Mouse (Mus musculus) gastrocnemius, postnatal 14 days (tissue): Measurements from ENCODE around the gene Snd1. TPM values are rescaled to one million over a fixed set of nuclear protein-coding genes. Genes with fewer than 3 reads are reported as not detected.

Experiments used
- DNase-seq: peaks from one replicate; pipeline ENCODE4 v3.0.0; 2021; ENCODE audit warnings: mixed read lengths
- intact Hi-C: fragments of 180-260 bp; cut with DNase I; formaldehyde crosslinking; loops from one replicate; pipeline ENCODE4 v1.15.1; 2025; ENCODE audit warnings: low total_unique reads
- total RNA-seq, 2 experiments: library from RNA; stranded (reverse); gene quantifications; 2 replicates each; pipeline ENCODE4 v1.2.3; 2021

The Snd1 gene
- total RNA-seq, 2 experiments from 2014 or later = 43.4 to 51.3 TPM

DNA sequence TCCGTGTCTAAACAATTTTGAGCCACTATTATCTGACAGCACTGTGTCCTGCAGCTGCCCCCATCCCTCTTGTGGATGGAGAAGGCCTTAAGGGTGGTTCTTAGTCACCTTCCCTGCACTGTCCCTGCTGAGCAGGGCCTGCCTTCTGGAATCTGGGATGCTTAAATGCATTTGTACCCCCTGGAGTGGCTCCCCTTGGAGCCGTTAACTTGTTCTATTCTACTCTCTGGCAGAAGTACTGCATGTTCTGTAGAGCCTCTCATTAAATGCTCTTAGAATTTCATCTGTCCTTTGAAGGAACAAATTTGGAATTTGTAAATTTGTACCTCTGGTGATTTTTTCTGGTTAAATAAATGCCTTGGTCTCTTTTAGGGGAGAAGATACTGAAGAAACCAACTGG lies 50.6 kb downstream of the Snd1 start:
- intact Hi-C loops = no loop called here

DNA sequence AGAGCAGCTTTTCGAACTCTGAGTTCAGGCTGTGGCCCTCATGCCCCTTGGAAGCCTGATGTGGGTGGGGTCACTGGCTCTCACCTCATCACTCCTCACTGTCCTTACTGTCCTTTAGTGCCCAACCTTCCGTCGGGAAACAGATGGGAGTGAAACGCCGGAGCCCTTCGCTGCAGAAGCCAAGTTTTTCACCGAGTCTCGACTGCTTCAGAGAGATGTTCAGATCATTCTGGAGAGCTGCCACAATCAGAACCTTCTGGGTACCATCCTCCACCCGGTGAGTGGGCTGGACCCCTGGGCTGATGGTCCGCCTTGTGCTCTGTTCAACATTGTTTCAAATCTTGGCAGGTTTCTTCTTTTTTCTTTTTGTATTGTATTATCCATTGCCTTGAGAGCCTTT lies 52.5 kb downstream of the Snd1 start:
- DNase-seq = no peak
- intact Hi-C loops = no loop called here

More for the DNA sequence above, 50.6 kb downstream of the Snd1 start:
- no peak for DNase-seq

DNA sequence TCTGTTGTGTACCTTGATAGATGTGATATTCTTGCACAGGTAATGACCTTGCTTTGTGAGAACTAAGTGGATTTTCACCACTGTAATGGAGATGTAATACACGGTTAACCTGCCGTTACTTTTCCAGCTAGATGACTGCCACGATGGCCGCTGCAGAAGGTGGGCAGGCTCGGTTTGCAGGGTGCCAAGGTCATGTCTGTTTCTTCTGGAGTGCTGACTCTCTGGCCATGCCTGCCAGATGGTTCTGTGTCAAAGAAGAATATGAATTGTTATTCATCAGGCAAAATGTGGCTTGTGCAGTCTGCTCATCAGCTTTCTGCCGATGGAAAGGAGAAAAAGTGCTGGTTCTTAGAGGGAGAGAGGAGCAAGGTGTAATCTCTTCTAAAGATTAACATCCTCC lies 53.3 kb downstream of the Snd1 start:
- no peak for DNase-seq

DNA sequence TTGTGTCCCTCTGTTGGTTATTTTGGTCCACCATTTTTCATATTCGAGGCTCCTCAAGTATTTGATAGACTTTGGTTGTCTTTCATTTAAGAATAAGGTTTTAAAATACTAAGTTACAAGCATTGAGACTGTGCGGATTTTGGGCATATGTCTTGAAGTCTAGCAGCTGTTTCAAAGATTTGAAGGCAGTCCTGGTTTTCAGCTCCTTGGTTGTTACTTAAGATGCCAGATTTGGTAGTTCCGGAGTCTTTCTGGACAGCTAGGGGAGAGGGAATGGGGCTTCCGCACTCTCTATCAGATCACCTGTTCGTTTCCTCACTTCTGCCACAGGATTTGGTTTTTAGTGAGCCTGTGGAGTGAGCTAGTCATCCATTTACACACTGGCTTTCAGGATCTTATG lies 61.5 kb downstream of the Snd1 start:
- DNase-seq = no peak
- intact Hi-C loops = loop anchor here (10.0 kb wide), 2 partner anchors 368 to 488 kb away; no protein-coding TSS in a partner anchor

More for the DNA sequence above, 53.3 kb downstream of the Snd1 start:
- intact Hi-C loops = no loop called here

DNA sequence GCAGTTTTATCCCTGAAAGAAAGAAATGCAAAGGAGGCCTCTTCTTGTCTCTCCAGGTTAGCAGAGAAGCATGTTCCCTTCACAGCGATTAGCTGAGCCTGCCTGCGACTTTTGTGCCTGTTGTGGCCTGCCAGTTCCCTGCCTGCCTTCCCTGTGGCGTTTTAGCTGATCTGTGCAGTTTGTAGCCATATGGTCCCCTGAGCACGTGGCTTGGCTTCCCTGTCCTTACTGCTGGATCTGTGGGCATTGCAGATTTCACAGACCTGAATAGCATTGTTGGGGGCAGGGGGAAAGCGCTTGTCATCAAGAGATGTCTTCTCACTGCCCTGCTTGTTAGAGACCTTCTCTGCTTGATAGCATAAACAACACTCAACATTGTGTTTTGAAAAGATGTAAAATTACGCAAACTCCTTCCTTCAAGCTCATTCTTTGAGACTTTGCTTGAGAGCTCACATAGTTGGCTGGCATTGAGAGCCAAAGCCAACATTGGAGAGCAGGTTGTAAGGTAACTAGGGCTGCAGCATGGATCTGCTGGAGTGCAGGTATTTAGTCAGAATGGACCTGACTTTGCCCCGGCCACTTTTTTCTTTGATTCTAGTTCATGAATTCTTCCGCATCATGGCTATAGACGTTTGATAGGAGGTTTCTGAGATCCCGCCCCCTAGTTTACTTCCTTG lies 63.0 kb downstream of the Snd1 start:
- DNase-seq = no peak
- intact Hi-C loops = loop anchor here (10.0 kb wide), 2 partner anchors 367 to 487 kb away; no protein-coding TSS in a partner anchor

DNA sequence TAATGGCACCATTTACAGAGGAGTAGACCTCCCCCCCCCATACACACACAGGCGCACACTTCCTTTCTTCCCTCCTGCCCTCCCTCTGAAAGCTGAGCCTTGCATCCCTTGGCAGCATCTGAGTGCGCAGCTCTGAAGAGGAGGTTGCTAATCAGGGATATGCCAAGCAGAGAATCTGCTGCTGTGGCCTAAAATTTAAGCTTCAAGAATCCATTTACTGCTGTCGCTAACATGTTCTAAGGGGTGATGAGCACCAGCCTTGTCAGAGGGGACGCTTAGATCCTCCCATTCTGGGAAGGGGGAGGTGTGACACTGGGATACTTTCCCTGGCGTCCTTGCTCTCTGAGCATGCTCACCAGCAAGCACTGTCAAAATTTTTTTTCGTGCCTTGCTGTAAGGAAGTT lies 67.4 kb downstream of the Snd1 start:
- DNase-seq = no peak
- intact Hi-C loops = no loop called here

DNA sequence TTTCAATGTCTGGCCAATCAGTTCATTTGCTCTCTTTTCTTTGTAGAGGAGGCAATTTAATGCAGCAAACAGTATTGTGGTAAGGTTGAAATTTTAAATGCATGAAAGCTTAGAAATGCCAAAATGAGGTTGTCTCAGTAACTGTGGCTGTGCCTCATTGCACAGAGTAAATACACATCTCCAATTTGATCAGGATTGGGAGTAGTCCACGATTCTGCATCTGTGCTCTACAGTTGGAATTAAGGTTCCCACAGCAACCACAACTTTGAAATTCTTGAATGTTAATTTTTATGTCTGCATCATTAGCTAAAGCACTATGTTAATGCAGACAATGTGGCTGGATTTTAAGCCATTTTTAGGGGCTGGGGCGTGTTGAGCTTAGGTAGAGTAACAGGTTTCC lies 72.0 kb downstream of the Snd1 start:
- intact Hi-C loops = no loop called here

DNA sequence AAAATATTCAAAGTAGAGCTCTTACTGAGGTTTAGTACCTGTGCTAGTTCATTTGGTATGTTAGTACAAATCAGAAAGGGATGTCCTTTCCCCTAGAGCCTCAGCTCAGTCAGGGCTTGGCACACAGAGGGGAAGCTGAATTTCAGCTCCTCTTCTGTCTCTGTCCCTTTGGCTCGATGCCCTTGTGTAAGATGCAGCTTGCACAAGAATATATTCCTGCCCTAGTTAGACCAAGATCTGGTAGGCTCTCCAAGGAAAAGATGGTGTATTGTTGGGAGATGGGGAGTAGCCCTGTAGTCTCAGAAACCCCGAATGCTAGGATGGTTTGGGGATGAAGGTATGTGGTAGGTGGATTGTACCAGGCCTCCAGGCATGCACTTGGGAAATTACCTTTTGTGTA lies 74.4 kb downstream of the Snd1 start:
- DNase-seq = no peak

More for the DNA sequence above, 72.0 kb downstream of the Snd1 start:
- no peak for DNase-seq

DNA sequence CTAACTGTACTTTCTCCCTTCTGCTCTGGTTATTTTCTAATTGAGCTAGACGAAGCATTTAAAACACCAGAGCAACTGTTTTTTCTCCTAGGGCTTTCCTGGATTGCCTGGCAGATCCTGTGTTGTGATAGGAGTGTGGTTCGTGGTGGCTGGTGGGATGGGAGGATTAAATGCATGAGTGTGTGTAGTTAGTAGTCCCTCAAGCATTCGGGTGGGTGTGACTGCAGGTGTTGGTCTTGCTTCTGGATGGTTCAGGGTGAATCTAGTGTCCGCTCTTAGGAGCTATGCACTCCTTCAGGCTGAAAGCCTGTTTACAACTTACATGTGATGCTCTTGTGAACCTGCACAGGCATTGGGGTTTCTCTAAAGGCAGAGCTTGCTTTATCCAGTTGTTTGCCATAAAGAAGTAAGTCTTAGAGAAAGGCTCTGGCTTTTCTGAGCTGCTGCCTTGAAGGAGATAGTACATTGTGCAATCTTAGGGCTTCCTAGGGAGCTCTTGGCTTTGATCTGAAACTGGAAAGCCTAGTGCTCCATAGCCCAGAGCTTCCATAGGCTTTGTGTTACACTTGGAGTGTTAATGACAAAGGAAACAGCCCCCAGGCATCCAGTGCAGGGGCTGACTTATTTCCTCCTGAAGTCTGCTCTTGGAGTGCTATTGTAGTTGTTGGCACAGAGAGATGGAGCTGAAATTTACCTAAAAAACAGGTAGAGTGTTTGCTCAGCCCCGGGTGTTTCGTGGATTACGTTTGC lies 75.5 kb downstream of the Snd1 start:
- intact Hi-C loops = no loop called here

More for the DNA sequence above, 74.4 kb downstream of the Snd1 start:
- intact Hi-C loops = no loop called here

DNA sequence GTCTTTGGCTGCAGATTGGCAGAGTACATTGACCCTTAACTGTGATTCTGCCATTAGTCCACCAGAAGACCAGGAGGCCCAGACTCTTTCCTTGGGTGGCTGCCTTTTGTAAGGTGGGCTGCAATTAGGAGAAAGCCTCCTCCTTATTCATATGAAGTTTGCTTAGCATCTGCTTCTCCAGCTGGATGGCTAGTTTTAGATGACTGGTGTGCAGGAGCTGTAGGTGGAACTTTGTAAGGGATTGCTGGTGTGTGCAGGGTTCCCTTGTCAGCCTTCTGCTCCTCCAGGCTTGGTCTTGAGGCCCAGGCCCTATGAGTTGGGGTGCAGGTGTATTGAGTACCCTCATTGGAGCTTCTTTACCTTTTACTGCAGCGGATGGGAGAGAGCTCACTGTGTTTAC lies 79.5 kb downstream of the Snd1 start:
- DNase-seq = no peak
- intact Hi-C loops = no loop called here

More for the DNA sequence above, 75.5 kb downstream of the Snd1 start:
- DNase-seq = no peak

DNA sequence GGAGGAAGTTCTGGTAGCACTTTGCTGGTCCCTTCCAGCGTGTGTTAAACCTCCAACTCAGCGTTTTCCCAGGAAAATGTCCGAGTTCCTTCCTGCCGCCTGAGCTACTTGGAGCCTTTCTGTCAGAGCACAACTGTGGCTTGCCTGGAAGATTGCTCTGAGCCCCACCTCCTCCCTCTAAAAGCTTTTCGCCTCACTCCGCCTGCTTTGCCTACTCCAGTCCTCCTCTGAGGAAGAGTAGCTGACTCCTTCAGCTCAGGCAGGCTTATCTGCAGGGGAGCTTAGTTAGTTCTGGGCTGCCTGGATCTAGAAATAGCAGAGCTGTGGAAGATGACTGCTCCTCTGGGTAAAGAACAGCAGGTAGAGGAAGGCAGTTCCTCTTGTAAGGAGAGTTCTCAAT lies 80.1 kb downstream of the Snd1 start:
- DNase-seq = no peak
- intact Hi-C loops = no loop called here

DNA sequence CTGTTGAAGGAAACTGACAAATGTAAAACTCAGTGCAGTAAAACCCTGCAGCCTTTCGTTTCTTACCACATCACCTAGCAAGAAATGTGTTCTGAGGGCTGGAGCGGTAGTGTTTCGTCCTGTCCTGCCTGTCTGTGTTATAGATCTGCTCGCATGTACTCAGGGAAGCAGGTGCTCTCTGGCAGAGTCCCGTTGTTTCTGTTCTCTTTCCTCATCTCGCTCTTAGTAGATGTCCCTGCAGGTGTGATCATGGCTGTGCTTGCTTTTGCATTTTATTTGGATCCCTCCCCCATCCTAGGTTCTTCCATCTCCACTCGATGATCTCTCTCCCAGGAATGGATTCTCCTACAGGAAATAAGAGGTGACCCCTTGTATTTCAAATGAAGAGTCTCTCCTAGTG lies 80.5 kb downstream of the Snd1 start:
- DNase-seq = no peak
- intact Hi-C loops = no loop called here

DNA sequence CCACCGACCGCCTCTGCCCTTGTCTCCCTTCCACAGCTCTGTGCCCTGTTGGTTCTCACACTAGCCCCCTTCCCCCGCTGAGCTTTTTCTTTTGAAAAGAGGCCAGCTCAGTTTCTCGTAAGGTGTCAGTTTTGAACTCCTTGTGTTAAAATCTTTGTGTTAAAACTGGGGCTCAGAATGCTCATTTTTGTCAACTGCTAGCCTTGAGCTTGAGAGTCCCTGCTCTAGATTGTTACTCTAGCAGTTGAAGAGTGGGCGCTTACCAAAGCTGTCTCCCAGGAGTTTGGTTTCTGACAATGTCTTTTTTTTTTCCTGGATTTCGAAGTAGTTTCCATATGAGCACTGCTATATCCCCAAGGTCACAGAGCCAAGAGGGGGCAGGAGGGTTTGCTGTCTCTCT lies 82.8 kb downstream of the Snd1 start:
- no peak for DNase-seq
- intact Hi-C loops = no loop called here

DNA sequence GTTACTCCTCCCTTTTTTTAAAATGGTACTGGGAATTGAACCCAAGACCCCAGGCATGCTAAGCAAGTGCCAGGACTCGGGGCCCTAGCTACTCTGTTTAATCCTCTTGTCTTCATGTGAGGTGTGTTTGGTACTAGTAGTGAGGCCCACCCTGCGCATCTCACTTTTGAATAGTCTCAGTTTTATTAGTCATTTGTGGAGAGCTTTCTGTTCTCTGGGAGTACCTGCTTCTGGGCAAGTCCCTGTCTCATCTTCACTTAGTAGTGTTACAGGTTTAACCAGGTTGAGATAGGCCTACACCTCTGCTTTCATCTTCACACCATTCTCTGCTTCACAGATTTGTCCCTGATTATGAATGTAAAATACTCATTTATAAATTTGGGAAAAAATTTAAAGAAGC lies 84.5 kb downstream of the Snd1 start:
- DNase-seq = no peak
- intact Hi-C loops = no loop called here

DNA sequence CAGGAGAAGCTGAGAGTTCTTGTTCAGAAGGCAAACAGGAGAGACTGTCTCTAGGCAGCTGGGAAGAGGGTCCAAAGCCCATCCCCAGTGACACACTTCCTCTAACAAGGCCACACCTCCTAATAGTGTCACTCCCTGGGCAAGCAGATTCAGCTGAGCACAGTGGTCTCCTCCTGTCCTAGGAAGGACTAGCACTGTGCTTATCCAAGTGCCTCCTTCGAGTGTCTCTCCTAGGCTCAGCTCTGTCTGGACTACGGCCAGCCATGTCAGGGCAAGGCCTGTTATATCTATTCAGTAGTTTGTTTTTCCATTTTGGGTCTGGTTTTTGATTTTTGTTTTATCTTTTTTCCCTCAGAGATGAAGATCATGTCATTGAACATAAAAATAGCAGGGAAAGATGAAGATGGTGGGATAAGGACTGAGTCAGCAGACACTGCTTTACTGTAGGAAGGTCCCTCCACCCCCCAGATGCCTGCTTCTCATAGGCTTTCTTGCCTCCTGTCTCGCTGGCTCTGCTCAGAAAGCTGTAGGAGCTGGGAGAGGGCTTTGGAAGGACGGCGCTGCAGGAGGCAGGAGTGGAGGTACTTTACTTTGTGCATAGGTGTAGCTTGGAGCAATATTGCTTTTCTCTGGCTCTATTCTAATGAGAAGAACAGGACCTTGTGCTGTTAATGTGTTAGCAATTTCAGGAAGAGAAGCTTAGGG lies 86.5 kb downstream of the Snd1 start:
- DNase-seq = peak; percentile 33
- intact Hi-C loops = no loop called here

DNA sequence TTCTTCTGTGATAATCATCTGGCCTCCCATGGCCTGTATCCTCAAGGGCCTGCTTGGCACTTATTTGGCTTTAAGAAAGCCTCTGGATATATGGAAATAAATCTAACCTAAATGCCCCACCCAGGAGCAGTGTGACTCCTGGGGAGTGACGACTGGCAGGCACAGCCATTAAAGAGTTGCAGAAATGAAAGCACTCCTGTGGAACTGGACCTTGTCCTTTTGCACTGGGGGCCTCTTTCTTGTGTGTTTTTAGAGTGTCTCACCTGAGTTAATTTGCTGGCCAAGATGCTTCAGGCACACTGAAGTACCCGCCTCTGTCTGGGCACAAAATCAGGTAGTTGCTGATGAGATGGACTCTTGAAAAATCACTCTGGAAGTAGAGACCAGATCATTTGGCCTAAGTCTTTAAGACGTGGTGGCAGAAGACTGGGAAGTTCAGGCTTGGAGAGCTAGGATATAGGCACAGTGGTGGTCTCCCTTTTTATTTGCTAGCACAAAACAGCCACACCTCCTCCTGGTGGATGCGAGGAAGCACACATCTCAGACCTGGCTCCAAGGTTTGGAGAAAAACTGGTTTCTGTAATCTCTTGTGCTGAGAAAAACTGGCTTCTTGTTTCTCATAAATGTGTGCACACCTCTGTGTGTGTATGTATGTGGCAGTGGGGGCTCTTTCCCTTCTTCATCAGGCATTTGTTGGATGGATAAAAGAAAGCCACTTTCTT lies 87.5 kb downstream of the Snd1 start:
- DNase-seq = no peak
- intact Hi-C loops = no loop called here

DNA sequence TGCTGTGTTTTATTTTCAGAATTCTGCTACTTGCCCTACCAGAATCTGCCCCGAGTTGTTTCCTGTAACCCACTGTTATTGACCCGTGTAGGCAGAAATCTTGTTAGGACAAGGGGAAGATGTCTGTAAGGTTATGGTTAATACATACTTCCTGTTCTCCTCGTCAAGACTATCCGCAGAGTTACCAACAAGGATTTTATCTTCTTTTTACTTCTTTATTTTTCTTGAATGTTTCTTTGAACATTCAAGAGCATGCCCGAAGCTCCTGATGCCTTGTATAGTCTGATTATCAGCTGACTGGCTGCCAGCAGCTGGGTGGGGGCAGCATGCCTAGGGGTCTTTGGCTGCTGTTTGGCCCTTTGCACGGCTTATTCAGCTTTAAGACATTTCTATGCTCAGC lies 93.0 kb downstream of the Snd1 start:
- intact Hi-C loops = no loop called here
- DNase-seq = no peak

DNA sequence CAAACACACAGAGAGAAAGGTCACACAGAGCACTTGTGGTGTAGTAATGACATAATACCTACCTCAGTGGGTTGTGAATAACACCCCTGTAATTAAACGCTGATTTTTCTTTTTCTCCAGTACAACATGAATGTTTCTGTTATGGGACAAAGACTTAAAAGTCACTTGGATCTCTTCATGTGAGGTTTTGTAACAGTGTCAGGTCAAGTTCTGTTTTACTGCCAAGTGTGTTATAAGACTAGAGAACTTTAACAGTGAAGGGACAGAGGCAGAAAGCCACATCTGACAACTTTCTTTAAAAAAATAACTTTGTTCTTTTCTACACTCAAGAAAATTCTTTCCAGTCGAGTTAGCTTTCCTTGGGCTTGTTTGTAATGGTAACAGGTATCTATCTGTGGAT lies 97.0 kb downstream of the Snd1 start:
- DNase-seq = no peak
- intact Hi-C loops = no loop called here

DNA sequence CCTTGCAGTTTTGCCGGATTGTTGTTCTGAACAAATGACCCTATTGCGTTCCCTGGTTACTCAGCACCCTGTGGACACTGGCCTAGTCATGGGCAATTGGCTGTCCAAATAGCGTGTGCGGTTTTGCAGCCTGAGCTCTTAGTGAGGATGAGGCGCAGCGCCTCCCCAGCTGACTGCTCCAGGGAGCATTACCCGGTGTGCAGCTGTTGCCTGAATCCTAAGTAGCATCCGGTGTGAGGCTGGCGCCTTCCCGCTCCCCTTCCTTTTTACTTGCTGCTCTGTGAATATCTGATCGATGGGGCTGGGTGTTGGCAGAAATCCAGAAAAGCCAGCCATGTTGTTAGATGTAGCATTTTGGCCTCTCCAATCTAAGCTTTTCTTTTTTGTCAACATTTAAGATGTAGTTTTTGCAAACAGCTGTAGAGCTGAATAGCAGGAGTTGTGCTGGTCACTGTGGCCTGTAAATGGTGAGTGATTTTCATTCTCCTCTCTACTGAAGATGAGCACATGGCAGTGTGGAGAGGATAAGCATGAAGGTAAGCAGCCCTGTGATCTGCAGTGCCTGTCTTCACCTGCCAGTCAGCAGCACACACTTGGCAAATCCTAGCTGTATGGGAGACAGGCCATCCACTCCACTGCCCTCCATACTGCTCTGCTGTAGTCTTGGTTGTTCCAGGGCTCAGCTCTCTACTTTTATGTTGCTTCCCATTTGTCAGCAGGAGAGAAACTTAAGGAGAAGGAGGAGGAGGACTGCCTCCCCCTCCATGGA lies 98.2 kb downstream of the Snd1 start:
- peak; percentile 31 for DNase-seq

More for the DNA sequence above, 98.2 kb downstream of the Snd1 start:
- intact Hi-C loops = no loop called here
